Mouse (Mus musculus) spleen, adult 2 months (tissue): ENCODE data around the gene Parva. TPM values are rescaled to one million over a fixed set of nuclear protein-coding genes. Genes with fewer than 3 reads are reported as not detected.

Source experiments
- DNase-seq, 2 experiments: peaks; one replicate each; pipeline versions ENCODE4 v3.0.0 to v3.0.0-alpha.2; 2012 to 2021; ENCODE audit warnings: low spot score in 2 of 2, low read depth in 1 of 2
- H3K27ac ChIP-seq: fragments of 200-500 bp; 2 replicates; pipeline ENCODE4 v1.5.1; 2012; ENCODE audit warnings: low read length, inconsistent platforms; ENCODE audit not compliant: insufficient read depth
- H3K27me3 ChIP-seq: fragments of 200-500 bp; 2 replicates; pipeline ENCODE4 v1.6.1; 2012; ENCODE audit warnings: mild to moderate bottlenecking, moderate library complexity, low read length, inconsistent platforms; ENCODE audit not compliant: control insufficient read depth, insufficient read depth
- H3K36me3 ChIP-seq: fragments of 200-500 bp; 2 replicates; pipeline ENCODE4 v1.6.1; 2012; ENCODE audit warnings: mild to moderate bottlenecking, low read length, inconsistent platforms; ENCODE audit not compliant: control insufficient read depth, insufficient read depth
- H3K4me1 ChIP-seq: fragments of 200-500 bp; 2 replicates; pipeline ENCODE4 v1.6.1; 2011; ENCODE audit warnings: inconsistent platforms; ENCODE audit not compliant: control insufficient read depth, insufficient read depth, insufficient read length
- H3K4me3 ChIP-seq: fragments of 200-500 bp; 2 replicates; pipeline ENCODE4 v1.5.1; 2011; ENCODE audit warnings: mild to moderate bottlenecking, inconsistent platforms; ENCODE audit not compliant: insufficient read depth, insufficient read length; ENCODE audit errors: extremely low read depth
- CTCF ChIP-seq: fragments of 200-500 bp; IDR thresholded peaks from 2 replicates; pipeline ENCODE4 v1.5.1; 2011; ENCODE audit warnings: mild to moderate bottlenecking, inconsistent platforms; ENCODE audit not compliant: insufficient read depth, insufficient read length, insufficient replicate concordance; ENCODE audit errors: extremely low read depth
- POLR2A ChIP-seq: fragments of 200-500 bp; IDR thresholded peaks from 2 replicates; pipeline ENCODE4 v1.6.1; 2011; ENCODE audit warnings: low read depth, low read length, inconsistent platforms
- WGBS: fragments of 180-500 bp; shearing (Covaris S2); methylation state at CpG from one replicate; pipeline ENCODE4 v1.1.7; 2018; 5-methylcytosine and 5-hydroxymethylcytosine counted together
- polyA plus RNA-seq: library from polyadenylated mRNA; depleted of rRNA; stranded (reverse); fragments of >200 nt; gene quantifications from 2 replicates; pipeline ENCODE4 v1.2.3, GENCODE M21; 2012

Gene Parva
- polyA plus RNA-seq, 1 experiment = 7.1 TPM

DNA sequence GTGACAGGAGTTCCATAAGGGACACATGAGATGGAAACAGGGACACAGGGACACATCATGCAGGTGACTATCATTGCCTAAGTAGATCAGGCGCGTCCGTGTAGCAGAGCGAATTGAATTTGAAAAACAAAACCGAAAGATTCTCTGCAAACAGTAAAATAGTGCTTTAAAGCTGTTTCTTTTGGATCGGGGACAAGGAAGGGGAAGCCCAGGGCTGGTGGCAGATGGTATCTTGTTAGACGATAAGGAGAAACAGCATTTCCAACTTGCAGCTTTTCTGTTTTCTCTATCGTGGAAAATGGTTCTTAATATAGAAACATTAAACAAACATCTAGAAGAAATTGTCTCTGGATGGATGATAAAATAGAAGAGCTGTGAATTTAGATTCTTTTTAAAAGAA lies 21.7 kb upstream of the Parva start:
- DNase-seq = no peak
- Histone ChIP-seq H3K36me3 (no peaks in the 10 kb centered on the region), H3K4me3 (no peak overlapping the region), H3K4me1 (no peaks in the 10 kb centered on the region), H3K27ac (no peak overlapping the region), H3K27me3 (no peaks in the 10 kb centered on the region)
- TF ChIP-seq POLR2A = no peak
- no peak for TF ChIP-seq CTCF
- 55% methylated on average over 8 of the region's 8 CpGs for WGBS

DNA sequence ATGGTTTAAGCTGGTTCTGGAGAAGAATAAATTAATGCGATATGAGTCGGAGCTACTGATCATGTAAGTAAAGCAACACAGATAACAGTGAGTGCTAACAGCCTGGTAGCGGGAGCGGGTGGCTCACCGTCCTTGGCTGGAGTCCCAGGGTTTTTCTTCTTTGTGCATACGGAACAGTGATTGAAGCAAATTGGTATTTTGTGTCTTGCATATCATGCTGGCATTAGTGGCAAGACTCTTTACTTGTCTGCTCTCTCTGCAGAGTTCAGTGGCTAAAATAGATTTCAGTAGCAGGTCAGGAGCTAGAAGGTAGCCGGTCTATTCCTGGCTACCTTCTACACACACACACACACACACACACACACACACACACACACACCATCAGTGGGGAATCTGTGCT lies 19.7 kb upstream of the Parva start:
- 86% methylated on average over 7 of the region's 7 CpGs for WGBS

DNA sequence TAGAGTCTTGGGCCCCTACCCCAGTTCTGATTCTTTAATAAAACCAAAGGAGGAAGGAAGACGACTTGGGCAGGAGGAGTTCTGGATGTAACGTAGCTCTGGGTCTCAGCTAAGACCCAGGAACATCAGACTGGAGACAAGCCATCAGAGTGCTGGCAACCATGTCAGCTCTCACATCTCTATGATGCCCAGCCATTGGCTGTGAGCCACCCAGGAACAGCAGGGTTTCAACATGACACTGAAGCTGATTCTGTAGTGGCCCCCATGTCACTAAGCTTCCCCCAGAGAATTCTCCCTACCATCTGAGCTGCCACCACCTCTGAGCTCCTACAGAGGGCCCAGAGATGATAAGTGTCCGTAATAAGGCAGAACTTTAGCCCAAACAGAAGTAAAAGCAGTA lies 17.3 kb upstream of the Parva start:
- no peaks in the 10 kb centered on the region for H3K27me3 ChIP-seq
- H3K27ac ChIP-seq = no peak overlapping the region
- no peaks in the 10 kb centered on the region for H3K4me1 ChIP-seq
- TF ChIP-seq CTCF = no peak
- TF ChIP-seq POLR2A = no peak
- 67% methylated on average over 3 of the region's 3 CpGs for WGBS
- H3K36me3 ChIP-seq = no peaks in the 10 kb centered on the region
- DNase-seq = no peak
- no peak overlapping the region for H3K4me3 ChIP-seq

More for the DNA sequence above, 19.7 kb upstream of the Parva start:
- DNase-seq = no peak
- Histone ChIP-seq H3K27ac (no peak overlapping the region), H3K4me1 (no peaks in the 10 kb centered on the region), H3K27me3 (no peaks in the 10 kb centered on the region), H3K4me3 (no peak overlapping the region), H3K36me3 (no peaks in the 10 kb centered on the region)
- TF ChIP-seq CTCF (no peak), POLR2A (no peak)

DNA sequence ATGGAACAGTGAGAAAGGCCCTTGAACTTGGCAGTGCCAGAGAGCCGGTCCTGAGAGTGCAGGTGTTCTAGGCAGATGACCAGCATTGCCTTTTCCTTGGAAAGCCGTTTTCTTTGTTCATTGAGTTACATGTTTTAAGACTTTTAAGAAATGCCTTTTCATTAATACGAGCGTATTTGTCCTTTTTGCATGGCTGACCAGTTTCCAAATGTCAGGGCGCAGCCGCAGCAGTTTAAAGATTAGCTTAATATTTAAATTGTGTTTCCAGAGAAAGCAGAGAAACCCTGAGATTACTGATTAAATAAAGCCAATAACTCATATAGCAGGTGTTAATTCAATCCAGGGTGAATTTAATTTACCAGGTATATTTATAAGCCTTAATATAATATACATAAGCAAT lies 14.0 kb upstream of the Parva start:
- no peak for DNase-seq
- Histone ChIP-seq H3K27me3 (no peaks in the 10 kb centered on the region), H3K36me3 (no peaks in the 10 kb centered on the region), H3K27ac (no peak overlapping the region), H3K4me1 (no peaks in the 10 kb centered on the region), H3K4me3 (no peak overlapping the region)
- TF ChIP-seq POLR2A (no peak), CTCF (no peak)
- WGBS = 92% methylated on average over 6 of the region's 6 CpGs

DNA sequence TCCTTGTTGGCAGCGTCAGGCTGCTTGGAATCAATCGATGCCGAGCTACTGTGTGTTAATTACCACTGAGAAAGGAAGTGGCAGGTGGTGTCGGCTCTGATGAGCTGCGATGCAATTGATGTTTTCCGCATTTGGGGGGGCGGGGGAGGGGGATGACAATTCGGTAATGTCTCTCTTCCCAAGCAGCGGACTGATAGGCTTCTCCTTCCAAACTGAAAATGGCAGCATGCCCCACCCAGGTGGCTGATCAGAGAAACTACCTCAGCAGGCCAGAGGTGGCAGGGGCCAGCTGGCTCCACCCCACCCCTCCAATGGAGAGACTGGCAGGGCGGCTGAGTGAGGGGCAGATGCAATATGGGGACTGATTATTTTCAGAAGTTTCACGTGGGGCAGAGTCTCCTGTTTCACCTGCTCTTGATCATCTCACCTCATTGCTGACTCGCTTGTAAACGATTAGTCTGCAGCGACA lies 11.2 kb upstream of the Parva start:
- H3K4me3 ChIP-seq = no peak overlapping the region
- WGBS = 23% methylated on average over 14 of the region's 14 CpGs
- no peaks in the 10 kb centered on the region for H3K36me3 ChIP-seq
- H3K27ac ChIP-seq = no peak overlapping the region
- no peak for DNase-seq
- TF ChIP-seq POLR2A (no peak), CTCF (no peak)
- no peaks in the 10 kb centered on the region for H3K4me1 ChIP-seq
- no peaks in the 10 kb centered on the region for H3K27me3 ChIP-seq

DNA sequence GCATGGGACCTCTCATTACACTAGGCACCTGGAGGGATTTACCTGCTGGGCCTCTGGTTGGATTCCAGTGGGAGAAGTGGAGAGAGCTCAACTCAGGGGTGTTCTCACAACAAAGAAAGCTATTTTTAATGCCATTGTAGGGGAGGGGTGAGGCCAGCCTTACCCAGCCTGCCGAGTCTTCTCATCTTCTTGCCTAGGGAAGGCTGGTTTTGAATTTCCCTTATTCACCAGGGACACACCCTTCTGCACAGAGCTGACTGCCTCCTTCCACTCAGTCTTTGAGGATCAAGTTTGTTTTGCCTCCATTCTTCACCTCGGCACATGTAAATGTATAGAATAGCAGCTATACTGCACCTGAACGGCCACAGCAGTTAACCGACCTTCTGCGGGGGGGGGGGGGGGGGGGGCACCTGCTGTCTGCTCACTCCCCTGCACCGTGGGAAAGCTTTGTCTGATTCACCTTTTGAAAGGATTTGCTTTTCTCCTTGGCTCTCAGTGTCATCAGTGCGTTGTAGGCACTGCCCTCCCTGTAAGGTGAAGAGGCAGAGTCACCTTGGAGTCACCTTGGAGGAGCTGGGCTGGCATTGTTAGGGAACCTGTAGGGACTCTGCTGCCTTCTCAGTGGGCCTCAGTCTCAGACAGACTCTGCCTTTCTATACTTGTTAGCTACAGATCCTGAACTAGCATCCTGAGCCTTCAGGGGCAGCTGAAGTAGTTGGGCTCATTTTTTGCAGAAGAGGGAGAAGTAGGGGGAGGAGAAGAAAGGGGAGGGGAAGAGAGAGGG lies 10.4 kb upstream of the Parva start:
- no peak overlapping the region for H3K27ac ChIP-seq
- H3K4me1 ChIP-seq = no peaks in the 10 kb centered on the region
- H3K36me3 ChIP-seq = no peaks in the 10 kb centered on the region
- WGBS = 28% methylated on average over 7 of the region's 7 CpGs
- H3K4me3 ChIP-seq = no peak overlapping the region
- DNase-seq = no peak
- TF ChIP-seq CTCF = no peak
- H3K27me3 ChIP-seq = no peaks in the 10 kb centered on the region

DNA sequence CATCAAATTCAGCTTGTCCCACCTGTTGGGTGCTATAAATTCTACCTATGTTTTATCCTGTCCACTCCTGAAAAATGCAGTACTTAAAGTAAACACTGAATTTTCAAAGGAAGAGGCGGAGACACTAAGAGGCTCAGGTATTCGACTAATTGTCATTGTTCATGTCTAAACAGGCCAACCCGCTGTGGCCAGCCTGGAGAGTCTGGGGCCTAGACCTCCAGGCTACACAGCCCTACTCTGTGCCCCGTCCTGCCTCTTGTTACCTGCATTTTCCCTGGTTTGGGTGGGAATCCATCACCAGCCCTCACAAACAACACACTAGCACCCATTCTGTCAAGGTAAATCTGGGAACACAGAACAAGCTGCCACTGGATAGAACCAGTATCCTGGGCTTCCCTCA lies 9.7 kb upstream of the Parva start:
- Histone ChIP-seq H3K27me3 (no peaks in the 10 kb centered on the region), H3K27ac (no peak overlapping the region), H3K36me3 (no peaks in the 10 kb centered on the region), H3K4me1 (no peaks in the 10 kb centered on the region), H3K4me3 (no peak overlapping the region)
- no peak for DNase-seq
- TF ChIP-seq POLR2A (no peak), CTCF (no peak)
- 84% methylated on average over 4 of the region's 4 CpGs for WGBS
